ENCODE assay signal across 8 mouse cellular contexts in the genomic region with DNA sequence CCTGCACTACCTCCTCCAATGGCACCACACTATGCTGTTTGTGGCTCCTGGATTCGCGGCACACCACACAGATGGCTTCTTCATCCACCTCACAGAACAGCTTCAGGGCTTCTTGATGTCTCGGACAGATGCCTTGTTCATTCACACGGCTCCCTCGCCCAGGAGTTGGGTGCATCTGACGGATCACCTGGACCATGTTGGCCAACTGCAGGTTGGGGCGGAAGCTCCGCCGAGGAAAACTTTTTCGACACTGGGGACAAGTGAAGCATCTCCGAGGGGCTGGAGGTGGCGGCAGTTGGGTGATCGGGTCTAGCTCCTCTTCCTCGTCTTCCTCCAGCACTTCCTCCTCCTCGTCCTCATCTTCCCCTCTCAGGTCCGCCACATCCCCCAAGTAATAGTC. TPM values are rescaled to one million over a fixed set of nuclear protein-coding genes. Genes with fewer than 3 reads are reported as not detected.
DNase-seq lines count a peak whose midpoint lies in the region; ATAC-seq and TF ChIP-seq lines count a peak whose summit lies in the region.

No protein-coding gene starts in this region.

- DNase-seq in cerebellum, adult 2 months = peak in 1 of 2 experiments; percentile 35
- no peak for DNase-seq in cerebellum, postnatal 25 days
- DNase-seq in neural tube, embryonic 11.5 days (ENCODE audit: low spot score) = no peak
- no peak for DNase-seq in neural tube, embryonic 10.5 days (ENCODE audit: extremely low spot score, low spot score)
- no peak for DNase-seq in right cerebral cortex, adult 2 months (ENCODE audit: low spot score in 2 of 2)
- DNase-seq in embryo, embryonic 9.5 days (ENCODE audit: extremely low spot score) = no peak

- H3K27ac ChIP-seq in cerebellum, adult 2 months (ENCODE audit: insufficient read depth, low read length) = no peak overlapping the region
- H3K27ac ChIP-seq in neural tube, embryonic 11.5 days (ENCODE audit: low read depth, low read length) = no peak overlapping the region
- H3K27ac ChIP-seq in limb, embryonic 12.5 days = no peak overlapping the region
- no peak overlapping the region for H3K27ac ChIP-seq in stomach, embryonic 16.5 days (ENCODE audit: low read length)

- TF ChIP-seq CTCF in cerebellum, adult 2 months (IDR thresholded peaks at IDR 0.05; ENCODE audit: borderline replicate concordance, insufficient read depth, low read depth, low read length) = no peak

- H3K9ac ChIP-seq in neural tube, embryonic 11.5 days (ENCODE audit: low read length) = no peak overlapping the region
- H3K9ac ChIP-seq in limb, embryonic 12.5 days (replicated peaks) = peak overlapping the region; percentile 85
- H3K9ac ChIP-seq in stomach, embryonic 16.5 days (ENCODE audit: low read length) = peak overlapping the region; percentile 93

- 59% methylated on average over 16 of the region's 16 CpGs for WGBS in cerebellum, adult 2 months
- 83% methylated on average over 15 of the region's 16 CpGs for WGBS in neural tube, embryonic 11.5 days
- 78% methylated on average over 16 of the region's 16 CpGs for WGBS in limb, embryonic 12.5 days
- 61% methylated on average over 16 of the region's 16 CpGs for WGBS in stomach, embryonic 16.5 days

- H3K4me3 ChIP-seq in cerebellum, adult 2 months (replicated peaks; ENCODE audit: insufficient read depth, low read depth, low read length) = peak overlapping the region; percentile 97
- H3K4me3 ChIP-seq in neural tube, embryonic 11.5 days (ENCODE audit: low read depth, low read length) = peak overlapping the region; percentile 66
- peak overlapping the region; percentile 89 for H3K4me3 ChIP-seq in limb, embryonic 12.5 days (replicated peaks)
- peak overlapping the region; percentile 53 for H3K4me3 ChIP-seq in stomach, embryonic 16.5 days (replicated peaks; ENCODE audit: low read length)

- peak overlapping the region; percentile 79 for H3K4me2 ChIP-seq in neural tube, embryonic 11.5 days (ENCODE audit: low read depth)
- H3K4me2 ChIP-seq in limb, embryonic 12.5 days = peak overlapping the region; percentile 91
- peak overlapping the region; percentile 80 for H3K4me2 ChIP-seq in stomach, embryonic 16.5 days (ENCODE audit: low read depth, low read length)

- H3K4me1 ChIP-seq in cerebellum, adult 2 months (ENCODE audit: control insufficient read depth, insufficient read depth, low read length) = peaks cover 5% of the 10 kb centered on the region
- H3K4me1 ChIP-seq in neural tube, embryonic 11.5 days (ENCODE audit: control insufficient read depth, insufficient read depth, low read length) = peaks cover 7% of the 10 kb centered on the region; the same call in 1 of the 2 replicates
- peaks cover 18% of the 10 kb centered on the region for H3K4me1 ChIP-seq in limb, embryonic 12.5 days (replicated peaks)
- H3K4me1 ChIP-seq in stomach, embryonic 16.5 days (ENCODE audit: control insufficient read depth, insufficient read depth, low read length) = peaks cover 16% of the 10 kb centered on the region

- H3K9me3 ChIP-seq in neural tube, embryonic 11.5 days (ENCODE audit: control insufficient read depth, low read length) = no peaks in the 10 kb centered on the region
- H3K9me3 ChIP-seq in limb, embryonic 12.5 days = no peaks in the 10 kb centered on the region
- no peaks in the 10 kb centered on the region for H3K9me3 ChIP-seq in stomach, embryonic 16.5 days (replicated peaks; ENCODE audit: control insufficient read depth, low read length)

- H3K36me3 ChIP-seq in neural tube, embryonic 11.5 days (ENCODE audit: control insufficient read depth, insufficient read depth, low read length) = peaks cover 2% of the 10 kb centered on the region; the same call in 1 of the 2 replicates
- H3K36me3 ChIP-seq in limb, embryonic 12.5 days = peaks cover 41% of the 10 kb centered on the region
- H3K36me3 ChIP-seq in stomach, embryonic 16.5 days (ENCODE audit: control insufficient read depth, insufficient read depth, low read length) = 0 out of 2 replicates have a peak, but pooled peaks cover 4% of the 10 kb centered on the region

- no peaks in the 10 kb centered on the region for H3K27me3 ChIP-seq in cerebellum, adult 2 months (ENCODE audit: control insufficient read depth, insufficient read depth, low read length)
- no peaks in the 10 kb centered on the region for H3K27me3 ChIP-seq in neural tube, embryonic 11.5 days (ENCODE audit: control insufficient read depth, insufficient read depth, low read length)
- H3K27me3 ChIP-seq in limb, embryonic 12.5 days = no peaks in the 10 kb centered on the region
- H3K27me3 ChIP-seq in stomach, embryonic 16.5 days (ENCODE audit: control insufficient read depth, insufficient read depth, low read length) = no peaks in the 10 kb centered on the region

- no peak for ATAC-seq in neural tube, embryonic 11.5 days (ENCODE audit: insufficient read depth, low FRiP score, low TSS enrichment)
- ATAC-seq in limb, embryonic 12.5 days (ENCODE audit: insufficient number of reproducible peaks, insufficient read depth, low FRiP score, low TSS enrichment, low read depth) = no peak
- ATAC-seq in stomach, embryonic 16.5 days (ENCODE audit: insufficient read depth, low FRiP score) = no peak

- no peak for TF ChIP-seq POLR2A in cerebellum, adult 2 months (IDR thresholded peaks at IDR 0.05; ENCODE audit: borderline replicate concordance, insufficient read depth, low read length)

RNA-seq across cellular contexts. Expression of gene Trim41, which starts 1.3 kb away (rescaled TPM):
- 42.3 and 45.0 TPM in 2 replicates for polyA plus RNA-seq in cerebellum, adult 2 months (2012; rRNA removed)
- polyA plus RNA-seq in neural tube, embryonic 11.5 days (2014; fragmentation: Nextera tagmentation; extraction: Ambion mirVana) = 3.6 and 4.2 TPM in 2 replicates
- 6.0 and 7.3 TPM in 2 replicates for polyA plus RNA-seq in limb, embryonic 12.5 days (2016; fragmentation: Nextera tagmentation; extraction: Ambion mirVana)
- polyA plus RNA-seq in stomach, embryonic 16.5 days (2015; fragmentation: Nextera tagmentation; extraction: Ambion mirVana) = 4.6 and 5.7 TPM in 2 replicates

RNA-seq across cellular contexts. Expression of gene Trim7, which starts 10.1 kb away (rescaled TPM):
- polyA plus RNA-seq in cerebellum, adult 2 months (2012; rRNA removed) = 4.2 and 4.7 TPM in 2 replicates
- 0.51 and 0.97 TPM in 2 replicates for polyA plus RNA-seq in neural tube, embryonic 11.5 days (2014; fragmentation: Nextera tagmentation; extraction: Ambion mirVana)
- polyA plus RNA-seq in limb, embryonic 12.5 days (2016; fragmentation: Nextera tagmentation; extraction: Ambion mirVana) = 0.34 and 1.3 TPM in 2 replicates
- 1.7 and 2.6 TPM in 2 replicates for polyA plus RNA-seq in stomach, embryonic 16.5 days (2015; fragmentation: Nextera tagmentation; extraction: Ambion mirVana)

RNA-seq across cellular contexts. Expression of gene Gm12184, which starts 10.6 kb away (rescaled TPM):
- 30.1 and 34.0 TPM in 2 replicates for polyA plus RNA-seq in cerebellum, adult 2 months (2012; rRNA removed)
- polyA plus RNA-seq in neural tube, embryonic 11.5 days (2014; fragmentation: Nextera tagmentation; extraction: Ambion mirVana) = 10.9 and 18.2 TPM in 2 replicates
- polyA plus RNA-seq in limb, embryonic 12.5 days (2016; fragmentation: Nextera tagmentation; extraction: Ambion mirVana) = 4.2 and 13.6 TPM in 2 replicates
- polyA plus RNA-seq in stomach, embryonic 16.5 days (2015; fragmentation: Nextera tagmentation; extraction: Ambion mirVana) = 0.98 and 1.5 TPM in 2 replicates

RNA-seq across cellular contexts. Expression of gene Rack1, which starts 15.7 kb away (rescaled TPM):
- polyA plus RNA-seq in cerebellum, adult 2 months (2012; rRNA removed) = 426 and 432 TPM in 2 replicates
- polyA plus RNA-seq in neural tube, embryonic 11.5 days (2014; fragmentation: Nextera tagmentation; extraction: Ambion mirVana) = 652 and 656 TPM in 2 replicates
- polyA plus RNA-seq in limb, embryonic 12.5 days (2016; fragmentation: Nextera tagmentation; extraction: Ambion mirVana) = 646 and 685 TPM in 2 replicates
- 634 and 687 TPM in 2 replicates for polyA plus RNA-seq in stomach, embryonic 16.5 days (2015; fragmentation: Nextera tagmentation; extraction: Ambion mirVana)

RNA-seq across cellular contexts. Expression of gene Irgm1, which starts 55.6 kb away (rescaled TPM):
- 6.5 and 7.1 TPM in 2 replicates for polyA plus RNA-seq in cerebellum, adult 2 months (2012; rRNA removed)
- polyA plus RNA-seq in neural tube, embryonic 11.5 days (2014; fragmentation: Nextera tagmentation; extraction: Ambion mirVana) = 1.8 and 2.8 TPM in 2 replicates
- polyA plus RNA-seq in limb, embryonic 12.5 days (2016; fragmentation: Nextera tagmentation; extraction: Ambion mirVana) = 2.2 and 2.9 TPM in 2 replicates
- polyA plus RNA-seq in stomach, embryonic 16.5 days (2015; fragmentation: Nextera tagmentation; extraction: Ambion mirVana) = 13.1 and 13.3 TPM in 2 replicates
